Mouse (Mus musculus): ENCODE measurements around the gene Hoxd1.

- TF ChIP-seq CTCF (IDR thresholded peaks at IDR 0.05; ENCODE audit: borderline replicate concordance, control insufficient read depth, extremely low read depth, insufficient read depth, low read length, poor library complexity) (no peak), POLR2A (IDR thresholded peaks at IDR 0.05; ENCODE audit: control insufficient read depth, extremely low read depth, insufficient read depth, low read length, poor library complexity) (no peak)
These were observed 18.6 kb downstream of the Hoxd1 start for GRCm38 (mm10) chr2:74781386-74781785.

All from thymus, adult 2 months (tissue).